Mouse (Mus musculus) forebrain, embryonic 12.5 days (tissue): ENCODE measurements around the gene Cdh23. TPM values are rescaled to one million over a fixed set of nuclear protein-coding genes. Genes with fewer than 3 reads are reported as not detected.
A peak's percentile ranks its signal among the peaks of the same experiment; 100 is the strongest.

ENCODE experiments used
- ATAC-seq: fragments of 200-750 bp; cut with Nextera tagmentation; 2 replicates; pipeline ENCODE4 v1.8.0; 2017; ENCODE audit warnings: moderate TSS enrichment; ENCODE audit not compliant: low FRiP score
- H3K27ac ChIP-seq: fragments of 300-500 bp; sonication (generic); 2 replicates; pipeline ENCODE4 v1.5.1; 2016; ENCODE audit warnings: mild to moderate bottlenecking
- H3K27me3 ChIP-seq: fragments of 300-500 bp; sonication (generic); 2 replicates; pipeline ENCODE4 v1.6.1; 2016; ENCODE audit warnings: mild to moderate bottlenecking
- H3K36me3 ChIP-seq: fragments of 300-500 bp; sonication (generic); replicated peaks from 2 replicates; pipeline ENCODE4 v1.6.1; 2016; ENCODE audit warnings: mild to moderate bottlenecking
- H3K4me1 ChIP-seq: fragments of 300-500 bp; sonication (generic); 2 replicates; pipeline ENCODE4 v1.6.1; 2016
- H3K4me2 ChIP-seq: fragments of 300-500 bp; sonication (generic); 2 replicates; pipeline ENCODE4 v1.6.1; 2016; ENCODE audit warnings: mild to moderate bottlenecking, moderate library complexity
- H3K4me3 ChIP-seq: fragments of 300-500 bp; sonication (generic); replicated peaks from 2 replicates; pipeline ENCODE4 v1.5.1; 2016; ENCODE audit warnings: mild to moderate bottlenecking
- H3K9ac ChIP-seq: fragments of 300-500 bp; sonication (generic); 2 replicates; pipeline ENCODE4 v1.6.1; 2016; ENCODE audit warnings: mild to moderate bottlenecking
- H3K9me3 ChIP-seq: fragments of 300-500 bp; sonication (generic); 2 replicates; pipeline ENCODE4 v1.6.1; 2016
- WGBS: fragments of 180-500 bp; shearing (Covaris S2); methylation state at CpG from one replicate; pipeline ENCODE4 v1.1.7; 2016; 5-methylcytosine and 5-hydroxymethylcytosine counted together
- polyA plus RNA-seq: library from polyadenylated mRNA; unstranded; fragments of >200 nt; fragmentation: Nextera tagmentation; extraction: Ambion mirVana; gene quantifications from 2 replicates; pipeline ENCODE4 v1.2.1, GENCODE M21; 2016

The Cdh23 gene
- polyA plus RNA-seq, 1 experiment from 2014 or later: 2.5 TPM

GRCm38 (mm10) chr10:60582956-60583355, 113.3 kb downstream of the Cdh23 start:
- ATAC-seq: peak; percentile 7; the same call in 1 of the 2 replicates
- H3K4me1 ChIP-seq: peaks cover 33% of the 10 kb centered on the region
- no peak overlapping the region for H3K4me3 ChIP-seq
- H3K36me3 ChIP-seq: no peaks in the 10 kb centered on the region
- no peak overlapping the region for H3K9ac ChIP-seq
- no peaks in the 10 kb centered on the region for H3K9me3 ChIP-seq
- H3K27ac ChIP-seq: peak overlapping the region; percentile 13; the same call in 1 of the 2 replicates
- peak overlapping the region; percentile 22; the same call in 1 of the 2 replicates for H3K4me2 ChIP-seq
- WGBS: 33% methylated on average over 15 of the region's 15 CpGs
- peaks cover 78% of the 10 kb centered on the region for H3K27me3 ChIP-seq

- H3K4me3 ChIP-seq: no peak overlapping the region
- peaks cover 41% of the 10 kb centered on the region for H3K4me1 ChIP-seq
- no peak for ATAC-seq
- no peaks in the 10 kb centered on the region for H3K36me3 ChIP-seq
- WGBS: 68% methylated on average over 15 of the region's 15 CpGs
- no peak overlapping the region for H3K9ac ChIP-seq
- no peak overlapping the region for H3K27ac ChIP-seq
- no peak overlapping the region for H3K4me2 ChIP-seq
- peaks cover 66% of the 10 kb centered on the region for H3K27me3 ChIP-seq
- H3K9me3 ChIP-seq: no peaks in the 10 kb centered on the region
Measured at GRCm38 (mm10) chr10:60580666-60581065, 115.6 kb downstream of the Cdh23 start.

DNA sequence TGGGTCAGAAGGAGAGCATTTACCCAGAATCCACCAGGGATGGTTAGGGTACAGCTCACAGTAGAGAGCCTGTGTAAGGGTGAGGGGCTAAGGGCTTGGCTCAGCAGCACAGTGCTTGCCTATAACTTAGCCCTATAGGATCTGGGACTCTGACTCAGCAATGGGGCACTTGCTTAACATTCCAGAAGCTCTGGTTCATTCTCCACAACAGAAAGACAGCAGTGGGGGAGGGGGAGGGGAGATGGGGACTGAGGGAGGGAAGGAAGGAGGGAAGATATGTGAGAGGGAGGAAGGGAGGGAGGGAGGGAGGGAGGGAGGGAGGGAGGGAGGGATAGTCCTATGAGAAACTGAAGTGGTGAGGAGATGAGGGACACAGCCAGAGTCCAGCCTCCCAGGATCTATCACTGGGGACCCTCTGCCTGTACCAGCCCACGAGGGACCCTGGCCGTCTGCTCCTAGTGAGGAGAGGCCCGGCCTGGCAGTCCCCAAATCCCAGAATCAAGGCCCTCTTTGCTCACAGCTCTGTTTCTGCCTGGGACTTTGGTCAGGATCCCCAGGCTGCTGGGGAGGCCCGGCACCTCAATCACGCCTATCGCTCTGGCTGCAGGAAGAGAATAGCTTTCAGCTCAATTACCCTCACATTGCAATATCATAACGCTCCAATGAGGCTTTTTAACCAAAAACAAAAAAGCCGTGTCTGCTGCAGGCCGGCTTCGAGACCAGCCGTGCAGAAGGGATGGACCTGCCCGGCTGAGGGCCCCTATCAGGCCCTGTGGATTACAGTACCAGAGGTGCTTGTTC, 117.4 kb downstream of the Cdh23 start:
- peaks cover 32% of the 10 kb centered on the region for H3K4me1 ChIP-seq
- 17% methylated on average over 12 of the region's 12 CpGs for WGBS

GRCm38 (mm10) chr10:60577920-60578737, 118.2 kb downstream of the Cdh23 start:
- peaks cover 46% of the 10 kb centered on the region for H3K27me3 ChIP-seq
- peaks cover 32% of the 10 kb centered on the region for H3K4me1 ChIP-seq
- H3K36me3 ChIP-seq: no peaks in the 10 kb centered on the region
- no peak for ATAC-seq
- peak overlapping the region; percentile 74; the same call in 1 of the 2 replicates for H3K27ac ChIP-seq
- no peaks in the 10 kb centered on the region for H3K9me3 ChIP-seq
- H3K4me2 ChIP-seq: no peak overlapping the region
- H3K4me3 ChIP-seq: no peak overlapping the region
- WGBS: 79% methylated on average over 12 of the region's 12 CpGs
- H3K9ac ChIP-seq: no peak overlapping the region

More for the DNA sequence above, 117.4 kb downstream of the Cdh23 start:
- H3K4me3 ChIP-seq: no peak overlapping the region
- H3K9ac ChIP-seq: no peak overlapping the region
- H3K27me3 ChIP-seq: peaks cover 53% of the 10 kb centered on the region
- peak; percentile 49; the same call in 1 of the 2 replicates for ATAC-seq
- H3K36me3 ChIP-seq: no peaks in the 10 kb centered on the region
- H3K4me2 ChIP-seq: no peak overlapping the region
- no peaks in the 10 kb centered on the region for H3K9me3 ChIP-seq
- peak overlapping the region; percentile 74 for H3K27ac ChIP-seq

GRCm38 (mm10) chr10:60577125-60577919, 119.0 kb downstream of the Cdh23 start:
- no peaks in the 10 kb centered on the region for H3K36me3 ChIP-seq
- ATAC-seq: peak; percentile 28; the same call in 1 of the 2 replicates
- H3K4me1 ChIP-seq: peaks cover 26% of the 10 kb centered on the region
- no peak overlapping the region for H3K27ac ChIP-seq
- WGBS: 43% methylated on average over 13 of the region's 13 CpGs
- no peak overlapping the region for H3K9ac ChIP-seq
- H3K27me3 ChIP-seq: peaks cover 39% of the 10 kb centered on the region
- no peak overlapping the region for H3K4me3 ChIP-seq
- H3K9me3 ChIP-seq: no peaks in the 10 kb centered on the region
- H3K4me2 ChIP-seq: no peak overlapping the region

GRCm38 (mm10) chr10:60574851-60575250, 121.4 kb downstream of the Cdh23 start:
- 88% methylated on average over 3 of the region's 3 CpGs for WGBS
- no peak overlapping the region for H3K4me2 ChIP-seq
- H3K9me3 ChIP-seq: no peaks in the 10 kb centered on the region
- no peak for ATAC-seq
- H3K27ac ChIP-seq: no peak overlapping the region
- peaks cover 20% of the 10 kb centered on the region for H3K27me3 ChIP-seq
- no peak overlapping the region for H3K4me3 ChIP-seq
- peaks cover 26% of the 10 kb centered on the region for H3K4me1 ChIP-seq
- no peak overlapping the region for H3K9ac ChIP-seq
- H3K36me3 ChIP-seq: no peaks in the 10 kb centered on the region

DNA sequence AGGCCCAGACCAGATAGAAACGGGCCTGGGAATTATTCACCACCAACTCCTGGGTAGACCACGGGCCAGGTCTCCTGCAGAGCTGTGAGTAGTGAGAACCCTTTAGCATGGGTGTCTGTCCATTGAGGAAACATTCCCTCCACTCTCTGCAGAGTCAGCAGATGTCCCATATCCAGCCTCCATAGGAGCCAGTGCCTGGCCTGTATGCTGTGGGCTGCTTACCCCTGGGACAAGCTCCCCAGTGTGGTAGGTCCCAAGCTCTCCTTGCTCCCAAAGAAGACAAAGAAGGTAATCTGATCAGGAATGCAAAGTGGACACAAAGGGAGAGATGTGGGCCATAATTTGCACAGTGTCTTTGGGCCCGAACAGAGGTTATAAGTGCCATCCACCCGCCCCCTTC, 124.8 kb downstream of the Cdh23 start:
- Histone ChIP-seq H3K4me3 (no peak overlapping the region), H3K9ac (no peak overlapping the region), H3K36me3 (no peaks in the 10 kb centered on the region), H3K27me3 (peaks cover 32% of the 10 kb centered on the region), H3K4me2 (no peak overlapping the region), H3K27ac (no peak overlapping the region), H3K4me1 (peaks cover 5% of the 10 kb centered on the region; the same call in 1 of the 2 replicates), H3K9me3 (no peaks in the 10 kb centered on the region)
- no peak for ATAC-seq
- WGBS: 71% methylated on average over 4 of the region's 4 CpGs

DNA sequence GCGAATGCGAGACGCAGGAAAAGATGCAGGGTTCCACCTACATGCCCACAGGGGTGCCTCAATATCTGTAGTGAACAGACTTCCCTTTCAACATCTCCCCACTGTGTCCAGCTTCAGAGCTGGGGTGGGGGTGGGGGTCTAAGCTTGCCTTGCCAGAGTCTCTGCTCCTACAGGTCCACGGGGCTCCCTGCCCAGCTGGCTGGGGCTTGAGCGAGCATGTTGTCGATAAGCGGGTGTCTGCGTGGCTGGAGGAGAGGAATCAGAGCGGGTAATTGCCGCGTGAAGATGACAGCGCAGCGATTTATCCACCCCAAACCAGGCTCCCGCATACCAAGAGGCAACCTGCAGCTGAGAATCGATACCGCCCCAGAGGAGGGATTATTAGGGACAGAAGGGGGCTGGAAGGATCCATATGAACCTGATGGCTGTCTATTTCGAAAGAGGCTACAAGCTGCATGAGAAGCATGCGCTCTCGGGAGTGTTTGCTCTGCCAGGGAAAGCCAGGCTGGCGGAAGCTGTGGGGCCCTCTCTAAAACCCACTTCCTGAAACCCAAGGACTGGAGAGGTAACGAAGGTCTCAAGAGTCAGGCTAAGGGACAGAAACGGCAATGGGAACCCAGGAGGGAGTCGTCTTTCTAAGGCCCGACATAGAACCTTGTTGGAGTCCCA, 129.8 kb downstream of the Cdh23 start:
- Histone ChIP-seq H3K36me3 (no peaks in the 10 kb centered on the region), H3K27me3 (peaks cover 36% of the 10 kb centered on the region), H3K27ac (0 out of 2 replicates have a peak overlapping the region, but pooled peaks have one; percentile 9), H3K4me2 (peak overlapping the region; percentile 26; the same call in 1 of the 2 replicates), H3K9me3 (no peaks in the 10 kb centered on the region), H3K4me3 (no peak overlapping the region), H3K4me1 (peaks cover 15% of the 10 kb centered on the region), H3K9ac (no peak overlapping the region)
- WGBS: 52% methylated on average over 24 of the region's 24 CpGs
- ATAC-seq: peak; percentile 62; the same call in 1 of the 2 replicates

DNA sequence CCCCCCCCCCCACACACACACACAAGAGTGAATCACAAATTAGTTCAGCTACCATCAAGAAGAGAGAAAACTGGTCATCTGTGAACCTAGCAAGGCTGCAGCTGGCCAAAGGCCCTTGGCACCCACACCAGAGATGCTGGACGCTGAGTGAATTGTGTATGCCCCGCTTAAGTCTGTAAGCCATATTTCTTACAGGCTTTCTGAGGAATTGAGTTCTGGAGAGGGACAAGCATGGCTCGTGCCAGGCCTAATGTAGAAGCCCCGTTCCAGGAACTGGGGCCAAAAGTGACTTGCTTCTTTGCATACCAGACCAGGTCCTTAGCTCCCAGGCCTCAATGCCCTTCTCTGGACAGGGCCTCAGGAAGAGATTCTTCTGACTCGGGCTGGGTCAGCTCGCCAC, 132.2 kb downstream of the Cdh23 start:
- Histone ChIP-seq H3K9me3 (no peaks in the 10 kb centered on the region), H3K4me1 (peaks cover 15% of the 10 kb centered on the region), H3K4me3 (no peak overlapping the region), H3K36me3 (no peaks in the 10 kb centered on the region), H3K27ac (no peak overlapping the region), H3K27me3 (peaks cover 31% of the 10 kb centered on the region), H3K4me2 (no peak overlapping the region), H3K9ac (no peak overlapping the region)
- ATAC-seq: no peak
- WGBS: 86% methylated on average over 6 of the region's 6 CpGs

DNA sequence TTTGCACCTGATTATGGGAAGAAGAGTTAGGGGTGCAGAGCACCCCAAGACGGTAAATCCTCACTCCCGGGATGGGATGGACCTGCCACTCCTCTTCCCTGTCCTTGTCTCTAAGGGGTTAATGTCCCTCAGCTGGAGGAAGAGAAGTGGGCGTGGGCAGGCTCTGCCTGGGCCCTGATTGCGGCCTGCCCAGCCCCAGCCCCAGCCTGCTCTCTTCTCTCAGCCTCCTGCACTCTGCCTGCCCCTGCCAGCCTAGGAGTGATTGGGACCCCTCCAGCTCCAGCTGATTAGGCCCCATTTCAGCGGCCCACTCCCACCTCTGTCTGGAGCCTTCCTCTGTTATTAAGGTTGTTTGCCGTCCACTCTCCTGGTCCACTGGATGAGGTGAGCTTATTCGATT, 133.3 kb downstream of the Cdh23 start:
- H3K4me1 ChIP-seq: peaks cover 25% of the 10 kb centered on the region
- peak overlapping the region; percentile 13; the same call in 1 of the 2 replicates for H3K27ac ChIP-seq
- H3K9me3 ChIP-seq: no peaks in the 10 kb centered on the region
- H3K36me3 ChIP-seq: no peaks in the 10 kb centered on the region
- WGBS: 12% methylated on average over 7 of the region's 7 CpGs
- ATAC-seq: peak; percentile 69; the same call in 1 of the 2 replicates
- H3K9ac ChIP-seq: no peak overlapping the region
- peaks cover 30% of the 10 kb centered on the region for H3K27me3 ChIP-seq
- no peak overlapping the region for H3K4me3 ChIP-seq
- no peak overlapping the region for H3K4me2 ChIP-seq

GRCm38 (mm10) chr10:60558491-60558927, 137.8 kb downstream of the Cdh23 start:
- no peak overlapping the region for H3K9ac ChIP-seq
- H3K27me3 ChIP-seq: 0 out of 2 replicates have a peak, but pooled peaks cover 2% of the 10 kb centered on the region
- no peak for ATAC-seq
- no peaks in the 10 kb centered on the region for H3K9me3 ChIP-seq
- no peaks in the 10 kb centered on the region for H3K36me3 ChIP-seq
- 0 out of 2 replicates have a peak overlapping the region, but pooled peaks have one; percentile 26 for H3K27ac ChIP-seq
- H3K4me3 ChIP-seq: no peak overlapping the region
- 29% methylated on average over 9 of the region's 9 CpGs for WGBS
- H3K4me1 ChIP-seq: peaks cover 22% of the 10 kb centered on the region
- H3K4me2 ChIP-seq: no peak overlapping the region
